Mouse (Mus musculus): ENCODE results near the gene Prr30.
"Not testable (repeated sequence)": the region's sequence is repeated elsewhere in the genome, so short reads cannot be mapped to it uniquely, and the experiment has no call there.

Gene Prr30

GRCm38 (mm10) chr14:101200230-101200629, at the start of gene Prr30:
Gene Prr30, minus strand, starts transcription at chr14:101200330.
- DNase-seq (ENCODE audit: low read depth) = no peak

GRCm38 (mm10) chr14:101246793-101247192, 46.7 kb upstream of the Prr30 start:
- no peak for DNase-seq (ENCODE audit: low read depth)

GRCm38 (mm10) chr14:101245706-101246105, 45.6 kb upstream of the Prr30 start:
- no peak for DNase-seq (ENCODE audit: low read depth)

GRCm38 (mm10) chr14:101244441-101244840, 44.3 kb upstream of the Prr30 start:
- DNase-seq (ENCODE audit: low read depth) = not testable (repeated sequence)

GRCm38 (mm10) chr14:101237965-101238364, 37.8 kb upstream of the Prr30 start:
- DNase-seq (ENCODE audit: low read depth) = no peak

- DNase-seq (ENCODE audit: low read depth) = no peak
These were observed 28.9 kb upstream of the Prr30 start for GRCm38 (mm10) chr14:101229068-101229467.

- no peak for DNase-seq (ENCODE audit: low read depth)
These were observed 22.2 kb upstream of the Prr30 start for GRCm38 (mm10) chr14:101222319-101222718.

GRCm38 (mm10) chr14:101172258-101172657, 27.9 kb downstream of the Prr30 start:
- no peak for DNase-seq (ENCODE audit: low read depth)

Data from c-Kit-positive CD71-negative TER-119-negative erythroid progenitor cells, embryonic 14.5 days (primary cell).